Mouse (Mus musculus): ENCODE measurements around the gene Wnt16.
A peak's percentile ranks its signal among the peaks of the same experiment; 100 is the strongest.
"Not testable (repeated sequence)": the region's sequence is repeated elsewhere in the genome, so short reads cannot be mapped to it uniquely, and the experiment has no call there.

Wnt16 gene

GRCm38 (mm10) chr6:22288004-22288736 is at the start of gene Wnt16:
Gene Wnt16 (plus strand): TSS chr6:22288227.
- DNase-seq: peak; percentile 18

DNA sequence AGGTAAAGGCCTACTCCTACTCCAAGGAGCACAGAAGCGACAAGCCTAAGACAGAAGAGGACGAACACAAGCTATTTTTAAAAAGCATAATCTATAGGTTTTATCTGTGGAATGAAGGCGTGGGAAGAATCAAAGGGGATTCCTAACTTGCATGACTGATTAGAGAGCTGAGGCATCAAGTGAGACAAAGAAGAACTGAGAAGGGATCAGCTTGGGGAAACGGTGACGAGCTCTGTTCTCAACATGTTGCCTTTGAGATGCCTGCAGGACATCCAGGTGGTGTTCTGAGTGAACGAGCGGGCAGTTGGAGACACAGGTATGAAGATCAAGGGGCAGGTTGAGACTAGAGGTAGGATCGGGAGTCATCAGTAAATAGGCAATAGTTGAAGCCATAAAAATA is 44.7 kb upstream of the Wnt16 start:
- DNase-seq: no peak

GRCm38 (mm10) chr6:22246696-22247095 is 41.3 kb upstream of the Wnt16 start:
- DNase-seq: no peak

GRCm38 (mm10) chr6:22258784-22259183 is 29.2 kb upstream of the Wnt16 start:
- DNase-seq: no peak

GRCm38 (mm10) chr6:22262519-22262918 is 25.5 kb upstream of the Wnt16 start:
- DNase-seq: no peak

GRCm38 (mm10) chr6:22264094-22264493 is 23.9 kb upstream of the Wnt16 start:
- DNase-seq: not testable (repeated sequence)

DNA sequence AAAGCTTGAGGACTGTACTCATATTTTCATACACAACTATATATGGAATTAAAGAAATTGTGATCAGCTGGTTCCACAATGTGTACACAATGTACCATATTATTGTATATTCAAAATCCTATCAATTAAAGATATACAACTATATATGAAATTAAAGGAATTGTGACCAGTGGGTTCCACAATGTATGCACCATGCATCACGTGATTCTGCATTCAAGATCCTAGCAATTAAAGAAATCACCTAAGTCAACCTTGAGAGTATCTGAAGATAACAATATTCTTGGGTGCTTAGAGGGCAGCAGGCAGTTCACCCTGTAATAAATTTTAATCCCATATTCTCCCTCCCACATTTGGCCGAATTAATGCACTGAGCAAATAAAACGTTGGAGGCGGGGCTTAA is 22.0 kb upstream of the Wnt16 start:
- DNase-seq: no peak

DNA sequence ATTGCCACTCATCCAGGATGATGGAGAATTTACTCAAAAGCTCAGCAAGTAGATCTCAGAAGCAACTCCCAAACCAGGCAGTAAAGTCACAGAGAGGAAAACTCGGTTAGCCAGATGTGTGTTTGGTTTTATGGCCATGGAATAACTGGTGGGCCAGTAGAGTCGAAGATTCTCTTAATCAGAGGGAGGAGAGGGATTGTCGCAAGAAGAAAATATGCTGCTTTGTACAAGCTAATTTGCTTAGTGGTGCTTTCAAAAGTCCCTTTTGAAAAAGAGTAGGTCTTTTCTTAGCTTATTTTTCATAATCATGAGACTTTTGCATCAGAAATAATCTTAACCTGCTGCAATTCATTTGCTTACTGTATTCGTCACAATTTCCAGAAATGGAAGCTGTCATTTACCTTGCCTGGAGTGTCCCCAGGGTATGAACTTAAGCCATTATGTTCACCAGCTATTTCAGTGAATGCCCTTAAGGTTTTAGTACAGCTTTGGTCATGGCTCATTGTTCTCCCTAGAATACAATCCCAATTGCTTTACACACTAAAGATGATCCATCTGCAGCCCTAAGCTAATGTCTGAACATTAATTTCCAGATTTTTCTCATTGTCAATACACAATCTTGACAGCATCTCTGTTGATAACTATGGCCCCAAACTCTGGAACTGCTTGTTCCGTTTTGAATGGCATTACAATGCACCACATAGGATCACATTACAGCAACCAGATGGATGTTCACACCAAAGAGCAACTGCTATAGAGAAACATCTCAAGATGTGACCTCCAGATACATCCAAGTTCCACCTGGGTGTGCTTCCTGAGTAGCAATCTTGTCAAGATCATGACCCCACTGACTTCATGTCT is 20.0 kb upstream of the Wnt16 start:
- DNase-seq: no peak

DNA sequence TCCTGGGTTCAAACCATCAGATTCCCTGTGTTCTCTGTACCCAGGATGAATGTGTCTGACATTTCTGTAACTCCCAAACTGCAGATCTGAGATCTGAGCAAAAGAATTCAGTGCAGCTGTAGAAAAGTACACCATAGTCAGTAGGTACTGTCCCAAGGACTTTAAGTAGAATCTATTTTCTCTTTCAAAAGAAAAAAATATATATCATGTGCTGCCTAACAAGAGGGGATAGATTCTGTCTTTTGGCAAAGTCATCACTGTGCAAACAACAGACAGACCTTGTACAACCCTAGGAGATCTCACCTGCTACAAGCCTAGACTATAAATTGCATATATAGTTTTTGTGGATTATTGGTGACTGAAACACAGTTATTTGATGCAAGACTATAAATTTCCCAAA is 19.4 kb upstream of the Wnt16 start:
- DNase-seq: no peak

DNA sequence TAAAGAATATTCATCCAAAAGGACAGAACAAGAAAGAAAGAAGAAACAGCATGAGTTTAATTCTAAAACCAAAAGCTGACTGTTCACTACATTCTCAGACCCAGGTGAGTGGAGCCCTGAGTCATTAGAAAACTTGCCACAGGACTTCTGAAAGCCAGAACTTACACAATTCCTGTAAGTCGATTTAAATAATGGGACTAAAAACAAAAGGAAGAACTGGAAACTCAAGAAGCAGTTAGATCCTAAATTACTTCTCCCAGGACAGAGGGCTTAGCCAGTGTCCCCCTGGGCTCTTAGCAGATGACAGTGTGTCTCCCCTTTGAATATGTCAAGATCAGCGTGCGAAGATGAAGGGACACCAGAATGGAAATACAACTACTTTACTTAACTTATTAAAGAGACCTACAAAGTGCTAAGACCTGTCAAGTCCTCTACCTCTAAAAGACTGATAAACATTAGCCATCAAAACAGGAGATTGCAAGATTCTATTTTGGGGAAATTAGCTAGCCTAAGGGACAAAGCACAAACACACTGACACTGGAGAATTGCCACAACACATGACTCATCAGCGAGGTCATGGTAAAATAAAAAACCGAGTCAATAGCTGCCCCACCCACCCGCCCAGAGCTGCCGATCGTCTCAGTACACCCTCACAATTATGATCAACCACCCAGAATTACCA is 18.0 kb upstream of the Wnt16 start:
- DNase-seq: no peak

DNA sequence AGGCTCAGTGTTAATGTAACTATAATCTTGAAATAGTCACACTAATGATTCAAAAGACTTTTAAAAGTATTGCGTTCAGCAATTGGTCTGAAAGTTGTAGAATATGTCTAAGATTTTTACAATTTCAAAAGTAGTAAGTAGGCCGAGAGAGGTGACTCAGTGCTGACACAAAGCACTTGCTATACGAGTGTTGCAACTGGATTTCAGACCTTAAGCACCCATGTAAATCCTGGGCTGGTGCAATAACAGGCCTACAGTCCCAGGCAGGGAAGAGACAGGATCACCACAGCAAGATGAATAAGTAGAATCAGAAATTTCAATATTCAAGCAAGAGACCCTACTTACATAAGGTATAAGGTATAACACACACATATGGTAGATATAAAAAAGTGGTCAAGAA is 10.1 kb upstream of the Wnt16 start:
- DNase-seq: no peak

- DNase-seq: peak; percentile 69
Measured at GRCm38 (mm10) chr6:22280217-22280861, 7.7 kb upstream of the Wnt16 start.

GRCm38 (mm10) chr6:22282405-22282804 is 5.6 kb upstream of the Wnt16 start:
- peak; percentile 9 for DNase-seq

DNA sequence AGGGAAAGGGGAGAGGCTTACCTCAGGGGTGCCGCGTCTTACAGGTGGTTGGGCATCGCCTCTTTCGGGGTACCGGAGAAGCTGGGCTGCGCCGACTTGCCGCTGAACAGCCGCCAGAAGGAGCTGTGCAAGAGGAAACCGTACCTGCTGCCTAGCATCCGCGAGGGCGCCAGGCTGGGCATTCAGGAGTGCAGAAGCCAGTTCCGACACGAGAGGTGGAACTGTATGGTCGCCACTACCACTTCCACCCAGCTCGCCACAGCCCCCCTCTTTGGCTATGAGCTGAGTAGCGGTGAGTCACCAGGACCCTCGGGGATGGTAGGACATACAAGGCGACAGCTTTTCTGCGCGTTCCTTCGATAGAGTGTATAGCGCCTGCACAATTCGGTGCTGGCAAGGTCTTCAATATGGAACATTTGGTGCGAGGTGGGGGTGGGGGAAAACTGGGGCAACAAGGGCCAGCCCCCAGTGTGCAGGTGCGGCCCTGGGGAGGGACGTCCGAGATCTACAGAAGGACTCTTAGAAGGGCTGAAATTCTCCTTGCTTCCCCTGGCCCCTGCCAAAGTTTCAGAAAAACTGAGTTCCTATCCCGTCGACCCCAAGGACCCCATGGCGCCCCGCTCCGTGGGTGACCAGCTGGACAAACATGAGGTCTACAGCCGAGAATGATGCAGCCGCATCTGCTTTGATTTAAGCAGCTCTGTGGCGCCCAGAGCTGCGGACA is 872 bp downstream of the Wnt16 start:
- peak; percentile 42 for DNase-seq

DNA sequence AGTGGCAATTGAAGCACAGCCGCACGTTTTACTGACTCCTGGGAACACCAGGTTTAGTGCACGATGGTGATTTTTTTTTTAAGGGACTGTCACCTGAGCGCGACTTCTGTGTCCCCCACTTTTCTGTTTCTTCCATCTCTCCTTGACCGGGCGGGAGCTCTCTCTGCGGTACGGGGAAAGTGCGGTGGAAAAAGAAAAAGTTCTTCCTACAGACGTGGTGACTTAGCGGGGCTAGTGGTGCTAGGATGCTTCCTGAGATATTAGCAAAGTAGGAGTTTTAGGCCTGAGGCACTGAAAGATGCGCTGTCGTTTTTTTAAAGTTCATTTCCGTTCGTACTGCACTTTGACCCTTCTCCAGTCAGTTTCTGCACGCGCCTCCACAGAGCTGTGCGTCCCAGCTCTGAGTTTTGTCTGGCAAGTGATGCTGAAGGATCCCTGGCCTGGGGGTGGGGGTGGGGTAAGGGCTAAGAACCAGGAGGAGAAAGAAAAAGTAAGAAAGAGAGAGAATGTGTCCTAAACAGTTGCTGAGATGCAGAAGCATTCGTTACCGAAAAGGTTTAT is 1.5 kb downstream of the Wnt16 start:
- DNase-seq: no peak

GRCm38 (mm10) chr6:22290790-22291189 is 2.8 kb downstream of the Wnt16 start:
- no peak for DNase-seq

DNA sequence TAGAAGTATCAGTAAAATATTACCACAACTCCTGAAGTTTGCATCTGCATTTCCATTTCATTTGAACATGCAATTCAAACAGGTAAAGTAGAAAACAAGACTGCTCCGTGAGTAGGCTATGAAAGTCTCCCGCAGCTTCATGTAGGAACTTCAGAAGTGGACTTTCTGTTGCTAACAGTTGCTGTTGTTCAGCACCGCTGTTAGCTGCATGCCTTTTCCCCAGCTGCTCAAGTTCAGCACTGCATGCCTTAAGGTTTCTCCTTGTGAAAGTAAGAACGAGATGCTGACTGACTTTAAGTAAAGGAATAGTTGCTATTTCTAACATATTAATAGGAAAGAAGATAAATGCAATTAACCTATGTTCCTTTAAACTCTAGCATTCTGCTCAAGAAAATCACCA is 4.0 kb downstream of the Wnt16 start:
- DNase-seq: no peak

GRCm38 (mm10) chr6:22293922-22294321 is 5.9 kb downstream of the Wnt16 start:
- DNase-seq: no peak

- no peak for DNase-seq
Measured at GRCm38 (mm10) chr6:22297028-22297427, 9.0 kb downstream of the Wnt16 start.

DNA sequence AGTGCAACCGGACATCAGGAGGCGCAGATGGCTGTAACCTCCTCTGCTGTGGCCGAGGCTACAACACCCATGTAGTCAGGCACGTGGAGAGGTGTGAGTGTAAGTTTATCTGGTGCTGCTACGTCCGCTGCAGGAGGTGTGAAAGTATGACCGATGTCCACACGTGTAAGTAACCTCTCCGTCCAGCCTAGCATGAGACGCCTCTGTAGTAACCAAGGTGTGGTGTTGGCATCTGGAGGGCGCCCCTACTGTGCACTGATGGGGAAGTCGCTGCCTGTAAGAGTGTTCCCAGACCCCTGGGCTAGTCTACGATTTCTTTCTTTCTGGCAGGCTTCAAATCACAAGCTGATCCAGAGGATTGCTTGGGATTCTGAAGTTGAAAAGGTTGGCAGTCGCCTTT is 10.0 kb downstream of the Wnt16 start:
- no peak for DNase-seq

DNA sequence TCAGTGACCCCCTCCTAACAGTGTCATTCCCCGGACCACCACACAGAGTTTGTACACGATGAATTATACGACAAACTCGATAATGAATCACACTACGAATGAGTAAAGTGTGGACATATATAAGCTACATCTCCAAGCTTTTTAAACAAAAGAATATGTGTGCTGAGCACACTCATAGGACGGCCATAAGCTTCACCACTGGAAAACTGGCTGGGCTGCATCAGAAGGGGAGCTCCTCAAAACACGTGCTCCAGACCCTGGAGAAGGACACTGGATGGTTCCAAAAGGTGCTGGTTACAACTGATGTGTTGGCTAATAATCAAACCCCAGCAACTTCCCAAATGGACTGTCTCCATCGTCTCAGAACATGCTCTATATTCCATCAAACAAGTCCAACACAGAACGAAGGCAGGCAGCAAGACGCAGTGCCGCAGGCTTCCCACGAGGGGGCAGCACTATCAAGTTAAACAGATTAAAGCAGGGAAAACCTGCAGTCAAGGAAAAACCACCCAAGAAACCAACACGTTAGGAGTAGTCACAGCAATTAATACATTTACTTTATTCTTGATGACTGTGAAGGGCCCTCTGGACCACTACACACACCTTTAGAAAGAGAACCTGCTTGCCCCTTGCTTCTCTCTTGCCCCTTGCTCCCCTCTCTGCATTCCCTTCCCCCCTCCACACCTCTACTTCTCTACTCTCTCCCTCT is 37.5 kb downstream of the Wnt16 start:
- DNase-seq: peak; percentile 85

Measured in kidney, postnatal 10 days (tissue).